Mouse (Mus musculus) forebrain, embryonic 15.5 days (tissue): Measurements from ENCODE around the gene Mki67. TPM values are rescaled to one million over a fixed set of nuclear protein-coding genes. Genes with fewer than 3 reads are reported as not detected.
A peak's percentile ranks its signal among the peaks of the same experiment; 100 is the strongest.

ENCODE experiments used
- ATAC-seq: fragments of 200-750 bp; cut with Nextera tagmentation; replicated peaks from 2 replicates; pipeline ENCODE4 v1.8.0; 2017; ENCODE audit warnings: mild to moderate bottlenecking, moderate TSS enrichment, moderate library complexity
- H3K27ac ChIP-seq: fragments of 300-500 bp; sonication (generic); replicated peaks from 2 replicates; pipeline ENCODE4 v1.5.1; 2015; ENCODE audit warnings: mild to moderate bottlenecking, inconsistent platforms
- H3K27me3 ChIP-seq: fragments of 300-500 bp; sonication (generic); 2 replicates; pipeline ENCODE4 v1.6.1; 2015; ENCODE audit warnings: inconsistent platforms
- H3K36me3 ChIP-seq: fragments of 300-500 bp; sonication (generic); 2 replicates; pipeline ENCODE4 v1.6.1; 2015; ENCODE audit warnings: mild to moderate bottlenecking, inconsistent platforms
- H3K4me1 ChIP-seq: fragments of 300-500 bp; sonication (generic); 2 replicates; pipeline ENCODE4 v1.6.1; 2015; ENCODE audit warnings: inconsistent platforms
- H3K4me2 ChIP-seq: fragments of 300-500 bp; sonication (generic); replicated peaks from 2 replicates; pipeline ENCODE4 v1.6.1; 2015; ENCODE audit warnings: mild to moderate bottlenecking, inconsistent platforms
- H3K4me3 ChIP-seq: fragments of 300-500 bp; sonication (generic); 2 replicates; pipeline ENCODE4 v1.5.1; 2015; ENCODE audit warnings: mild to moderate bottlenecking, inconsistent platforms
- H3K9ac ChIP-seq: fragments of 300-500 bp; sonication (generic); replicated peaks from 2 replicates; pipeline ENCODE4 v1.6.1; 2015; ENCODE audit warnings: mild to moderate bottlenecking, inconsistent platforms
- H3K9me3 ChIP-seq: fragments of 300-500 bp; sonication (generic); 2 replicates; pipeline ENCODE4 v1.6.1; 2016; ENCODE audit warnings: inconsistent platforms
- WGBS: fragments of 180-500 bp; shearing (Covaris S2); methylation state at CpG from one replicate; pipeline ENCODE4 v1.1.7; 2015; ENCODE audit warnings: mixed read lengths; 5-methylcytosine and 5-hydroxymethylcytosine counted together
- polyA plus RNA-seq: library from polyadenylated mRNA; unstranded; fragments of >200 nt; fragmentation: Nextera tagmentation; extraction: Ambion mirVana; gene quantifications from 2 replicates; pipeline ENCODE4 v1.2.1, GENCODE M21; 2015

The Mki67 gene
- polyA plus RNA-seq = 18.8 and 22.3 TPM in 2 replicates

DNA sequence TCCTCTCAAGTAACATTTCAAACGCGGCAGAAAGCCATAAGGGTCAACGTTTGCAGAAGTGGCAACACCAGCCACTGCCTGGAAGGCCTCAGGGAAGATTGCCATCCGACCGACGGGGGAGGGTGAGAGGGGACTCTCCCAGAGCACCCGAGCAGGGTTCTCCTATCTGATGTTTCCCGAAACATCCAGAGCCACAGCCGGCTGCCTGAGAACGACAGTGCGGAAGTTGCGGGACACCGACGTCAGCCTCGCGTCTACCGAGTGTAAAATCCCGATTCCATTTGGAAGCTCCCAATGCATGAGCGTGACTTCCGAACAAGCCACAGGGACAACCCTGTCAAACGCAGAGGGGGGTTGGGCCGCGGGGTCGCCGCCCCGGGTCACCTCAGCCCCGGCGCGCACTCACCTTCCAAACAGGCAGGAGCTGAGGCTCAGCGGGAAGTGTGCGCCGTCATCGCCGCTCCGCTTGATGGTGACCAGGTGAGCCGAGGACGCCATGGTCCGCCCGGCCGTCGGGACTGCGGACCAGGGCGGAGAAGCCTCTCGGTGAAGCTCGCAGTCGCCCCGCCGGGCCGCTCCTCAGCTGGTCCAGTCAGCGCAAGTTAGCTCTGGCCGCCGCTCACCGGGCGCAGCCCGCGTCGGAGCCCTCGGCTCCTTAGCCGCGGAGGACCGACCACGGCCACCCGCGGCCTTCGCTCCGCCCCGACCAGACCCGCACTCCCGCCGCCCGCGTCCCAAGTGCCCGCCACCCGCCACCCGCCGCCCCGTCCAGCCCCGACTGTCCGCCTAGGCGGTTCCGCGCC lies at the start of gene Mki67:
TSS of gene Mki67 (minus strand) at position 720 of the 803 bp plus-strand sequence.
- no peak; the same call in 1 of the 2 replicates for ATAC-seq
- H3K36me3 ChIP-seq = no peaks in the 10 kb centered on the region
- peak within 1 kb of the TSS; percentile 71 for H3K9ac ChIP-seq
- no peaks in the 10 kb centered on the region for H3K9me3 ChIP-seq
- WGBS = under 1% methylated on average over 81 of the region's 82 CpGs
- H3K4me1 ChIP-seq = peaks cover 15% of the 10 kb centered on the region
- no peaks in the 10 kb centered on the region for H3K27me3 ChIP-seq
- H3K4me2 ChIP-seq = peak within 1 kb of the TSS; percentile 90
- peak within 1 kb of the TSS; percentile 42; the same call in 1 of the 2 replicates for H3K27ac ChIP-seq
- H3K4me3 ChIP-seq = peak within 1 kb of the TSS; percentile 65

DNA sequence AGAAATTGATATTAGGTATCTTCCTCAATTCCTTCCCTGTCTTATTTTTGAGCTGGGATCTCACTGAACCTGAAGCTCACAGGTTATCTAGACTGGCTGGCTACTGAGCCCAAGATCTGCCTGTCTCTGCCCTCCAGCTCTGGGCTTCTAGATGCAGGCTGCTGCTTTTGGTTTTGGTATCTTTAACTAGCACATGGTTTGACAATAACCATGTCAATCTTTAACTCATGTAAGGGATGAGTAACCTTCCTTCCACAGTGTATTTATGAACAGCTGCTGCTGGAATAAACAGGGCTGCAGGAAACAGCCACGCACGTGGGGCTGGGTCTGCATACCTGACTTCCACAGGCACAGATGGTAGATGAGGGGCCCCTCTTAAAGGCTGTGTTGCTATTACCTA lies 47.1 kb upstream of the Mki67 start:
- no peak for ATAC-seq
- WGBS = 82% methylated on average over 2 of the region's 2 CpGs
- no peaks in the 10 kb centered on the region for H3K36me3 ChIP-seq
- no peak overlapping the region for H3K27ac ChIP-seq
- no peaks in the 10 kb centered on the region for H3K9me3 ChIP-seq
- H3K4me3 ChIP-seq = no peak overlapping the region
- no peaks in the 10 kb centered on the region for H3K4me1 ChIP-seq
- H3K27me3 ChIP-seq = no peaks in the 10 kb centered on the region
- no peak overlapping the region for H3K9ac ChIP-seq
- no peak overlapping the region for H3K4me2 ChIP-seq

DNA sequence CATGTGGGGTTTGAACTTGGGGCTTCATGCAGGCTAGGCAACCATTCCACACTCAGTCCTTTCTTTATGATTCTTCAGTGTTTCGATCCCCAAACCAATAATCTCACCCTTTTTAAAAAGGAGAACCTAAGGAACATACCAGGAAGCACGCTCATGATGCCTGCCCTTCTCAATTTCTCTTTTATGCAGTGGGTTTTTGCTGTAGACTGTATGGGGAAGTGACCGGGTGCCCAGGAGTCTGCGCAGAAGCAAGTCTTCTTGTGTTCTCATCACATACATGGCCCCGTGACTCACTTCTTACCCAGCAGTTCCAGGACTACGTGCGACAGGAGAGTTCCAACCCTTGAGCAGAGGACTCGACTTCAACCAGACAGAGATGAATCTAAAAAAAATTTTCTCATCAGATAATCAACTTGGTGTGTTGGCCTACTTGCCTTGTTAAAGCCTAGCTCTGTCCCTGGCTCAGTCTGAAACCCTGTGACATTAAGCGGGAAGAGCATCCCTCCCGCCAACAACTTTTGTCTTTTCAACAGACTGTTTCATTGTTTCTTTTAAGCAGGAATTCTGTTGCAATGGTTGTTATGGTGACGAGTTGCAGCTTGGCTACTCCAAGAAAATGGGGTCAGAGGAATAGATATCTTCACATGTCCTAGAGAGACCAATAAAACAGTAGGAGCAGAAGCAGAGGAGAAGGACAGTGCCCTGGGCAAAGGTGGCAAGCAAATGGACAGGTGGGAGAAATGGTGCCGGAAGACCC lies 42.8 kb upstream of the Mki67 start:
- H3K27me3 ChIP-seq = no peaks in the 10 kb centered on the region
- H3K27ac ChIP-seq = no peak overlapping the region
- H3K9me3 ChIP-seq = no peaks in the 10 kb centered on the region
- no peak overlapping the region for H3K4me2 ChIP-seq
- 73% methylated on average over 12 of the region's 12 CpGs for WGBS
- no peak for ATAC-seq
- peaks cover 13% of the 10 kb centered on the region; the same call in 1 of the 2 replicates for H3K4me1 ChIP-seq
- H3K4me3 ChIP-seq = no peak overlapping the region
- no peaks in the 10 kb centered on the region for H3K36me3 ChIP-seq
- H3K9ac ChIP-seq = no peak overlapping the region

DNA sequence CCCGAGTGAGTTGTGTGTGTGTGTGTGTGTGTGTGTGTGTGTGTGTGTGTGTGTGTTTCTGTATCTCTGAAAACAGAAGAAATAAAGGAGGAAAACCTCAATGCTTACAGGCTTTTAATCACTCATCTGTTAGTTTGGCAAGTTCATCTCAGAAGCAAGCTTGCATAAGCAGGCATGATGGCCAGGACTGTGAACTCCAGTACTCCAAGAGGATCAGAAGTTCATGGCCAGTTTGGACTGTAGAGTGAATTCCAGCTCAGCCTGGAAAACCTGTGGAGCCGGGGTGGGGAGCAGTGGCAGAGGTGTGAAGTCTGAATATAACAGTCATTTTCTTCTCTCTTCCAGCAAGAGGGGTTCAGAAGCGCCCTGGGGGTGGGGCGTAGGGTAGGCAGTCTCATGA lies 42.0 kb upstream of the Mki67 start:
- no peak for ATAC-seq
- Histone ChIP-seq H3K4me1 (peaks cover 13% of the 10 kb centered on the region; the same call in 1 of the 2 replicates), H3K27ac (no peak overlapping the region), H3K4me3 (no peak overlapping the region), H3K9me3 (no peaks in the 10 kb centered on the region), H3K4me2 (no peak overlapping the region), H3K36me3 (no peaks in the 10 kb centered on the region), H3K27me3 (no peaks in the 10 kb centered on the region), H3K9ac (no peak overlapping the region)
- WGBS = 67% methylated on average over 4 of the region's 4 CpGs

DNA sequence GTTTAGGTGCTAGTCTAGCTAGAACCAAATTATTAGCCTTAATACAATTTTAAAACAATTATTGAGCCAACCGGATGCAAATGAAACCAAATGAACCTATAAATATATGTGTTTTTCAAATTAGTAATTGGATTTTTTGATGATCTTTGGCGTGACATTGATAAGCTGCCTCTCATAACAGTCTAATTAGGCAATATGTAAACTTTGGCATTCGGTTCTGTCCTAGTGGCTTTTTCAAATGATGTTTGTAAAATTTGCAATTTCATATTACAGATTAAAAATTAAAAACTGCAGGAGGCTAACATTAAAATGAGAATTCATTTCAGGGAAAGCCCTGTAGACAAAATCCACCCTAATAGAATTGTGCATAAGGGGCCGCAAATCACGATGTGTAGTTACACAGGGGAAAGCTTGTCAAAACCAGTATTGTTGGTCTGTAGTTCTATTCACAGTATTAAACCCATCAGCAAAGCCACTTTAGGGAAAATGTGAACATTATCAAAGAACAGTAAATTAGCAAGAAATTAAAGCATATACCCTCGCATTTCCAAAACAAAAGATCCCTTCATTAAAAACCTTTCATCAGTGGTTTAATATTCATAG lies 40.9 kb upstream of the Mki67 start:
- WGBS = 43% methylated on average over 6 of the region's 6 CpGs
- Histone ChIP-seq H3K4me2 (no peak overlapping the region), H3K36me3 (no peaks in the 10 kb centered on the region), H3K4me3 (no peak overlapping the region), H3K27me3 (no peaks in the 10 kb centered on the region), H3K9ac (no peak overlapping the region), H3K27ac (no peak overlapping the region), H3K9me3 (no peaks in the 10 kb centered on the region), H3K4me1 (peaks cover 13% of the 10 kb centered on the region; the same call in 1 of the 2 replicates)
- ATAC-seq = no peak

DNA sequence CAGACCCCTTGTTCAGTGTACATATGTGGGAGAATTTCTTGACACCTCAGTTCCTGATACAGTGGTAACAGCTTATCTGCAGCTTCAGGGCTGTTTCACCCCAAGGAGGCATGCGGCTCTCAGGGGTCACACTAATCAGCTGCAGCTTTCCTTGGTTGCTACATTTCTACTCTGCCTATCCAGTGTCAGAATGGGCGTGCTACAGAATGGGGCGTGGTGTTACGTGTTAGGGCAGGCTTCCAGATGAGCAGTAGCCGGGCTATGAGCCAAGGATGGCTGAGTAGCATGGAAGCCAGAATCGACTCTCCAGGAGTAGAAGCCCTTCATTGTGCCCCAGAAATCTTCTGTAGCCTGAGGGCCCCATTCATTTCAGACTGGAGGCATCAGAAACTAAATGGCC lies 32.8 kb upstream of the Mki67 start:
- Histone ChIP-seq H3K36me3 (no peaks in the 10 kb centered on the region), H3K9ac (no peak overlapping the region), H3K4me2 (no peak overlapping the region), H3K27ac (no peak overlapping the region), H3K4me1 (peaks cover 10% of the 10 kb centered on the region), H3K4me3 (no peak overlapping the region), H3K27me3 (no peaks in the 10 kb centered on the region), H3K9me3 (no peaks in the 10 kb centered on the region)
- ATAC-seq = peak; percentile 46; the same call in 1 of the 2 replicates
- WGBS = 44% methylated on average over 6 of the region's 6 CpGs

DNA sequence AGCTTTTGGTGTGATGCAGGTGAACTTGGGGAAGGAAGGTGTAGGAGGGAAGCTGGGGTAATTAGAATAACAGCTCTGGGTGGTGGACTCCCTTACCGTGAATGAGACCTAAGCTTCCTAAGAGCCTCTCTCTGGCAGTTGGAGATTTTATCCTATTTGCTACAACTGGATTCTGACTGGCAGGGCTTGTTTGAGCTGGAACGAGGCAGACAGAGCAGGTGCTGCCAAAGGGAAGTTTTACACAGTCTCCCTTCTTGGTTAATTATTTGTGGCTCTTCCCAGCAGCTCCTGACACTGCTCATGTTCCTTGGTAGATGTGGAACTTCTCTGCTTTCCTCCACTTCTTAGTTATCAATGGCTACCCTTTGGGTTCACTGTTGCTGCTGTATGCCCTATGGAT lies 30.9 kb upstream of the Mki67 start:
- Histone ChIP-seq H3K27me3 (no peaks in the 10 kb centered on the region), H3K4me2 (no peak overlapping the region), H3K36me3 (no peaks in the 10 kb centered on the region), H3K27ac (no peak overlapping the region), H3K4me3 (no peak overlapping the region), H3K4me1 (peaks cover 10% of the 10 kb centered on the region), H3K9me3 (no peaks in the 10 kb centered on the region), H3K9ac (no peak overlapping the region)
- WGBS = 41% methylated on average over 2 of the region's 2 CpGs
- no peak for ATAC-seq

DNA sequence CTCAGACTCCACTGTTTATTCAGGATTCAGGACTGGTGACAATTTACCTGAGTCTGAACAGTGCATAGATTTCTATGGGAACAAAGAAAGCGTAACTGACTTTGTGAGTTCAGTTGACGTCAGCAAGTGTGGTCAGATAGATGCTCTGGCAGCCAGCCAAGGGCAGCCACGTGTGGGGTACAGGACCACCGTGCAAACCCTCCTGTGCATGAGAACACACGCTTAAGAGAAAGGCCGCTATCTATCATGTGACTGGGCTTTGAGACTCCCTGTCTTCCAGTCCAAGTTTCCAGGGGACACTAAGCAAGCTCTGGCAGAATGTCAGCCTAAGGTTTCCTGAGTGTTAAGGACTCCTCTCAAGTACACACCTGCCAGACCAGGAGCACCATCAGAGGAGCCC lies 30.4 kb upstream of the Mki67 start:
- Histone ChIP-seq H3K27me3 (no peaks in the 10 kb centered on the region), H3K9me3 (no peaks in the 10 kb centered on the region), H3K9ac (no peak overlapping the region), H3K4me2 (no peak overlapping the region), H3K27ac (no peak overlapping the region), H3K4me1 (peaks cover 10% of the 10 kb centered on the region), H3K4me3 (no peak overlapping the region), H3K36me3 (no peaks in the 10 kb centered on the region)
- ATAC-seq = no peak
- WGBS = 56% methylated on average over 6 of the region's 6 CpGs

DNA sequence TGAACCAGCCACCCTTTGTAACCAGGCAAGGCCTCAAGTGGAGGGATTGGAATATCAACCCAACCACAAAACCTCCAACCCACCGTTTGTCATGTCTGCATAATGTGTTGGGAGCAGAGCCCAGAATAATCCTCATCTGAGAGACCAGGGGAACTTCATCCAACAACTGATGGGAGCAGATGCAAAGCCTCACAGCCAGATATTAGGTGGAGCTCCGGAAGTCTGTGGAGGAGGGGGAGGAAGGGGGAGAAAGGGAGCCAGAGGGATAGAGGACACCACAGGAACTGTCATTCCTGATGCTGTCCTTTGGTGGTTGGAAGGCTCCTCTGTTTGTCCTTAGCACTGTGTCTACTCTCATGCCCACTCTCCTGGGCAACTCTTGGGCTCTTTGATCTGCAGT lies 28.9 kb upstream of the Mki67 start:
- Histone ChIP-seq H3K9me3 (no peaks in the 10 kb centered on the region), H3K4me2 (no peak overlapping the region), H3K36me3 (no peaks in the 10 kb centered on the region), H3K27ac (no peak overlapping the region), H3K4me3 (no peak overlapping the region), H3K9ac (no peak overlapping the region), H3K4me1 (peaks cover 10% of the 10 kb centered on the region), H3K27me3 (no peaks in the 10 kb centered on the region)
- ATAC-seq = no peak
- 44% methylated on average over 2 of the region's 2 CpGs for WGBS

DNA sequence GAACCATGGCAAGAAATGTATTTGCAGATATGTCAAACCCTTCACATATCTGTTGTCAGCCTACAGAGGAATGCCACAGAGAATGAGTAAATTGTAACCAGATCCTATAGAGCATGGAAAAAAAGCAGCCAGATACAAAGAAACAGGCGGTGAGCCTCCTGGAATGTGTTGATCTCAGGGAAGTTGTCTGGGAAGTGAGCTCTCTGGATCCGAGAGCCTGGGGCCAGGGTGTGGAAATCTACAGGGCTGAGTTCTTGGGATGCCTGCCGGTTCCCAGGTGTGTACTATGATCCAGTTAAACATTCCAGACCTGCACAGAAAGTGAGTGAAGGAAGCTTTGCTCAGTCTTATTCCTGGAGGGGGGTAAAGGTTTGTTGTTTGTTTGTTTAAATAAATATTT lies 24.3 kb upstream of the Mki67 start:
- H3K27ac ChIP-seq = no peak overlapping the region
- H3K9me3 ChIP-seq = no peaks in the 10 kb centered on the region
- no peaks in the 10 kb centered on the region for H3K36me3 ChIP-seq
- ATAC-seq = no peak
- H3K4me3 ChIP-seq = no peak overlapping the region
- H3K9ac ChIP-seq = no peak overlapping the region
- no peak overlapping the region for H3K4me2 ChIP-seq
- H3K4me1 ChIP-seq = peaks cover 8% of the 10 kb centered on the region
- H3K27me3 ChIP-seq = no peaks in the 10 kb centered on the region
- 68% methylated on average over 3 of the region's 3 CpGs for WGBS

DNA sequence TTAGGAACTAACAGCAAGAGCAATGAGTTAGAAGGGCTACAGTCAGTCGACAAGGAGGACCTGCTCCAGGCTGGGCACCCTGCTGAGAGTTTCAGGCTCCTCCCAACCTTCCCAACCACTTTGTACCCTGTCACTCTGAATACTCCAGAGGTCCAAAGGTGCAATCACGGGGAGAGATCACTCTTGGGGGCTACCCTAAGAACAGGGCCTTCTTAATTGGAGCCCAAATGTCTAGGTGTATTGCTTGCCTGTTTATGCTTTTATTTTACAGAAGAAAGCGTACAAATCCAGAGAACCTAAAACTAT lies 20.4 kb upstream of the Mki67 start:
- Histone ChIP-seq H3K36me3 (no peaks in the 10 kb centered on the region), H3K27me3 (no peaks in the 10 kb centered on the region), H3K4me1 (peaks cover 10% of the 10 kb centered on the region), H3K4me2 (no peak overlapping the region), H3K27ac (no peak overlapping the region), H3K9me3 (no peaks in the 10 kb centered on the region), H3K9ac (no peak overlapping the region), H3K4me3 (no peak overlapping the region)
- 39% methylated on average over 3 of the region's 3 CpGs for WGBS
- ATAC-seq = no peak
